Mouse (Mus musculus) colon, adult 2 months (tissue): ENCODE results near the gene Gimap3. TPM values are rescaled to one million over a fixed set of nuclear protein-coding genes. Genes with fewer than 3 reads are reported as not detected.

ENCODE experiments used
- polyA plus RNA-seq: library from polyadenylated mRNA; depleted of rRNA; stranded (reverse); fragments of >200 nt; gene quantifications from 2 replicates; pipeline ENCODE4 v1.2.3, GENCODE M21; 2012; rRNA removed

The Gimap3 gene
- polyA plus RNA-seq = 4.9 and 5.6 TPM in 2 replicates

GRCm38 (mm10) chr6:48770696-48771095 lies at the start of gene Gimap3:
Gimap3 (minus strand) TSS chr6:48770851.

GRCm38 (mm10) chr6:48745959-48746889 lies 24.4 kb downstream of the Gimap3 start, which contains the start of gene Gimap5:
Gimap5 (plus strand) TSS chr6:48746197.

GRCm38 (mm10) chr6:48738961-48739779 lies 31.5 kb downstream of the Gimap3 start, which contains the start of gene Gimap1:
Gimap1 (plus strand) TSS chr6:48739054.

GRCm38 (mm10) chr6:48718455-48718854 lies 52.2 kb downstream of the Gimap3 start, which contains the start of the genes Gm28053 and Gimap7:
Gm28053 (plus strand) TSS chr6:48718607.
Gimap7 (plus strand) TSS chr6:48718621.

Other genes with a start within 250 kb of the Gimap3 start
- 40.5 and 51.5 TPM in 2 replicates for gene Atp6v0e2, start 233.2 kb downstream of the Gimap3 start, polyA plus RNA-seq
- 17.5 and 23.2 TPM in 2 replicates for gene Lrrc61, start 216.1 kb downstream of the Gimap3 start, polyA plus RNA-seq
- gene Rarres2, start 198.1 kb downstream of the Gimap3 start, polyA plus RNA-seq = 121 and 133 TPM in 2 replicates
- not detected in 2 replicates for gene Gm45021, start 181.2 kb downstream of the Gimap3 start, polyA plus RNA-seq
- 51.4 and 56.7 TPM in 2 replicates for gene Repin1, start 177.0 kb downstream of the Gimap3 start, polyA plus RNA-seq
- 0.88 and 1.0 TPM in 2 replicates for gene Gm44965, start 176.9 kb downstream of the Gimap3 start, polyA plus RNA-seq
- 12.6 and 15.4 TPM in 2 replicates for gene Zfp775, start 168.8 kb downstream of the Gimap3 start, polyA plus RNA-seq
- gene AI854703, start 144.1 kb downstream of the Gimap3 start, polyA plus RNA-seq = 56.4 and 73.1 TPM in 2 replicates
- gene Gimap8, start 123.6 kb downstream of the Gimap3 start, polyA plus RNA-seq = 1.1 and 1.5 TPM in 2 replicates
- gene Gimap9, start 94.7 kb downstream of the Gimap3 start, polyA plus RNA-seq = 1.5 and 1.9 TPM in 2 replicates
- 2.8 and 3.0 TPM in 2 replicates for gene Gimap4, start 86.3 kb downstream of the Gimap3 start, polyA plus RNA-seq
- 2.7 and 2.9 TPM in 2 replicates for gene Gimap6, start 62.6 kb downstream of the Gimap3 start, polyA plus RNA-seq
- gene Gm28053, start 52.2 kb downstream of the Gimap3 start, polyA plus RNA-seq = not detected in 2 replicates
- gene Gimap7, start 52.2 kb downstream of the Gimap3 start, polyA plus RNA-seq = 0.36 and 0.84 TPM in 2 replicates
- gene Gimap1, start 31.8 kb downstream of the Gimap3 start, polyA plus RNA-seq = 8.0 and 8.9 TPM in 2 replicates
- gene Gimap5, start 24.7 kb downstream of the Gimap3 start, polyA plus RNA-seq = 4.9 and 5.8 TPM in 2 replicates
- 141 and 142 TPM in 2 replicates for gene Tmem176a, start 70.1 kb upstream of the Gimap3 start, polyA plus RNA-seq
- gene Tmem176b, start 70.6 kb upstream of the Gimap3 start, polyA plus RNA-seq = 260 and 275 TPM in 2 replicates
- 198 and 228 TPM in 2 replicates for gene Aoc1, start 102.0 kb upstream of the Gimap3 start, polyA plus RNA-seq
- not detected in 2 replicates for gene 1600015I10Rik, start 159.0 kb upstream of the Gimap3 start, polyA plus RNA-seq
- not detected in 2 replicates for gene Doxl2, start 204.1 kb upstream of the Gimap3 start, polyA plus RNA-seq
- gene Svs1, start 216.0 kb upstream of the Gimap3 start, polyA plus RNA-seq = not detected in 2 replicates